Mouse (Mus musculus) lung, postnatal 4 days (tissue): ENCODE measurements at regions not wholly inside any gene's neighbourhood (a gene's known extent, or its start where the extent isn't known, plus 50 kb on each side); places are given as distances from the start of the nearest gene placed in this dataset.

Experiments
- DNase-seq, 2 experiments: peaks; one replicate each; pipeline ENCODE4 v3.0.0; 2021

DNA sequence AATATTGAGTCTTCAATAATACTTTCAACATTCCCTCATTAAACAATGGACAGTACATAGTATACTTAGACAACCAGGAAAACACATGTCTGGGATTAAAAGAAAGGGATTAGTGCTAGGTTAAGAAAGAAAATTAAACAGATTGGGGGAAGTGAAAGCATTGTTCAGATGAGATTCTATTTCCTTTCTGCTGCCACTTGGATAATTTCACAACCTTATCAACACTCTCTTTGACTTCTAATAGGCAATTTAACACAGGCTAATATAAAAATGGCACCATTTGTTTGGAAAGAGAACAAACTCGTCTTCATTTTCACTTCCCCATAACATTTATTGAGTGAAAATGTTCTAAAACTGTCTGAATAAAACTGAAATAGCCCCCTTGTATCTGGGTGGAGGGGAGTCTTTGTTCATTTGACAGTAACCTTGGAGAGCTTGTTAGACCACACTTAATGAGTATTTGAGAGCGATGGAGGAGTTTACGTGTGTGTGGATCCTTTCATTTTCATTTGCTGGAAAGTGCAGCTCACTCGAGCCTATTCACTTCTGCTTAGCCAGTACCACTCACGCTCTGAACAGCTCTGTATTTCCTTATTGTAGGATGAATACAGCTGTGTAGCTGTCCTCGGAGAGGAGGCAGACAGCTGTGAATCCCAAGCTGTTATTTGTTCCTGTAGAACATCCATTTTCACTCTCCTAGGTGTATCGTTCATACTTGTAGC is 366.7 kb downstream of the Kctd12 start:
- no peak for DNase-seq

DNA sequence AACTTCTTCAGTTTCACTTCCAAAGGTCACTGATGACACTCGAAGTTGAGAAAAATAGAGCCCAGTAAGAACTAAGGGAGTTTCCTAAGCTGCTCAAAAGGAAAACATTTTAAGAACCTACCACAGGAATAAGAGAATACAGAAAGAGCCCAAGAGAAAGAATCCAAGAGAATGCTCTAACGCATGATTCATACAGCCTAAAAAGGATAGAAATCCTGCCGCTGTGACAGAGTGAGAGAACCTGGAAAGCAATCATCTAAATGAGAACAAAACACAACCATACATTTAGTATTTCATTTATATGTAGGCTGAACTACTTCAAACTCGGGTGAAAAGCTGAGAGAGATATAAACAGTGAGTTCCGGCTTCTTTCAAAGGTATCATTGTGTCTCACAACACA is 376.4 kb downstream of the Kctd12 start:
- no peak for DNase-seq

DNA sequence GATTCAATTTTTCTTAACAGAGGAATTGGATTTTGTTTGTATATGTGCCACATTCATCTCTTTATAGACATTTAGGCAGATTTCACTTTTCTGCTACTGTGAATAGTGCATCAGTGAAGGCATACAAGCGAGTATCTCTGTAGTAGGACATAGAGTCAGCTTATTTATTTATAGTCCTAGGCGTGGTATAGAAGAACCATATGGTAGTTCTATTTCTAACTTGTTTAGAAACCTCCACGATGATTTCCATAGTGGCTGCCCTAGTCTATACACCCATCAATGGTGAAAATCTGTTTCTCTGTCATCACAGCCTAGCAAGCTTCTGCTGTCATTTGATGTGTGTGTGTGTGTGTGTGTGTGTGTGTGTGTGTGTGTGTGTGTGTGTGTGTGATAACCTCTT is 387.6 kb downstream of the Kctd12 start:
- no peak for DNase-seq

GRCm38 (mm10) chr14:102553781-102554180 is 428.7 kb downstream of the Kctd12 start:
- DNase-seq: no peak

- DNase-seq: no peak
Observed at GRCm38 (mm10) chr14:102552598-102552997, 429.8 kb downstream of the Kctd12 start.

- DNase-seq: no peak
Observed at GRCm38 (mm10) chr14:102524894-102525577, 457.4 kb downstream of the Kctd12 start.

DNA sequence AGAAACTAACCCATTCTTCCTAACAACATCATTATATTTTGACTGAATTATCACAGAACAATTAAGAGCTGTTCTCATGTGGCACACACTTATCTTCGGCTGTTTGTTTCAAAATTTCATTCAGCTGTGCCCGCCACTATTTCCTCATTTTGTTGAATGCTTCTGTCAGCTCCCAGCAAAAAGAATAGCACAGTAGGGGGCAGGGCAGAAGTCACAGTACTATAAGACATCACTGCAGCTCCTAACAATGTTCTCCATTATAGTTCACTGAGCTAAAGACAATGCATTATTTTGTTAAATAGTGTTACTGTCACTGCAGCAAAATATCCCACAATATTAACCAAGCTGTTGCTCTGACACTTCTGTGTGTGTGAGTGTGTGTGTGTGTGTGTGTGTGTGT is 465.7 kb downstream of the Kctd12 start:
- DNase-seq: no peak

GRCm38 (mm10) chr14:102514527-102514926 is 467.9 kb downstream of the Kctd12 start:
- DNase-seq: no peak

DNA sequence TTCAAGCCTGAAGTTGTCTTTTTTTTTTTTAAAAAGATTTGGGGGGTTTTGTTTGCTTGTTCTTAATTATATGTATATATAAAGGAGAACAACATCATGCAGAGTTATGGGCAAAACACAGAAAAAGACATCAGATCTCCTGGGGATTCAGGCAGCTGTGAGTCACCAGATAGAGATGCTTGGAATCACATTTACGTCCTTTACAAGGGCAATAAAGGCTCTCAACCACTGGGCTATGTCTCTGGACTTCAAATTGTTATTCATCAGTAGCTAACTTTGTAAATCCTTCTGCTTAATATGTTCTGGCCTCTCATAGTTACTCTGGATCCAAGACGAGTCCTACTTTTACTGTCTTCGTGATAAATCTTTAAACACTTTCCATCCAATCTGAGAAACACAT is 469.8 kb downstream of the Kctd12 start:
- DNase-seq: no peak

DNA sequence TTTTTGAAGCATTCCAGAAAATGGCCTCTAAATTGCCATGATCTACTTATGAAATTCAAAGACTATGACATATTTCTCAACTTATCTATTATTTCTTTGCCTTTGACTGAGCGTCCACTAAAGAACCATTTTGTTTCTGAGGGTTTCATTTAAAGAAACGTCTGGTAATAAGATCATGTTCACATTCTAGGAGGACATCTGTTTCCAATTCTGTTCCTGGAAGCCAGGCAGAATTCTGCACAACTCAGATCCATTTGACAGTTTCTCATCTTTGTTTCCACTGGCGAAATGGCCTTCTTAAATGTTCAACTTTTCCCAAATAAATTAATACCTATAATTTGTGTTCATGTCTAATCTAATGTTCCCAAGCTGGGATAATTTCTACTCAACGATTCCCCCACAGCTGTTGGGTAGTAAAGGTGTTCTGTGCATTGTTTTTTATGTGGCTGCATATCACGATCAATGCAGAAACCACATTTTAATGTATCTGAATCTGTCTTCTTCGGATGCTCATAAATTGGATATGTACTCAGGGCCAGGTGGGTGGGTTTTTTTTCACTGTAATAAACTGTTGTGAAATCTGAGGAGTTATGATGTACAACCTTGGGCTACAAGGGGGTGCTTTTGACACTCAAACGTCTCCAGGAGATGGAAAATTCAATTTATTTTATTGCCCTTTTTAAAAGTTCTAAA is 470.6 kb downstream of the Kctd12 start:
- DNase-seq: no peak

GRCm38 (mm10) chr14:102510387-102510786 is 472.1 kb downstream of the Kctd12 start:
- DNase-seq: peak; percentile 32 to 56

- no peak for DNase-seq
Observed at GRCm38 (mm10) chr14:102505696-102506321, 476.6 kb downstream of the Kctd12 start.

GRCm38 (mm10) chr14:102497179-102497578 is 485.3 kb downstream of the Kctd12 start:
- DNase-seq: no peak

GRCm38 (mm10) chr14:102492376-102492775 is 490.1 kb downstream of the Kctd12 start:
- DNase-seq: no peak

GRCm38 (mm10) chr14:102491205-102491604 is 491.2 kb downstream of the Kctd12 start:
- DNase-seq: no peak

GRCm38 (mm10) chr14:102477162-102477561 is 505.3 kb downstream of the Kctd12 start:
- DNase-seq: no peak

- DNase-seq: no peak
Observed at GRCm38 (mm10) chr14:102469326-102469725, 513.1 kb downstream of the Kctd12 start.

DNA sequence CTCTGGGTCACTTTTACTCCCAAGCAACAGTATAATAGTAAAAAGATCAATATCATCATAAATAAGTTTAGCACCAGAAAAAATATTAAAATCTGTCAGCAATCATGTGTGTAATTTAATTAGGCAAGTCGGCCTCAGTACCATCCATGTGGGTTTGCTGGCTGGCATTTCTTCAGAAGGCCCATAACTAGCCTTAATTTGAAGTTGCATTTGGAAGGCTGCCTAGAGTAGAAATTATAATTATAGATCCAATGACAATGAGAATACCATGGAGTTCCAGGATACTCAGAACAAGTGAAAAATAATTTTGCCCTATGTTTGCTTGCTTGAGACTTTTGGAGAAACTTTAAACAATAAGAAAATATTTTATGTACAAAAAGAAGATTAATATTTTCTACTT is 521.4 kb downstream of the Kctd12 start:
- no peak for DNase-seq

DNA sequence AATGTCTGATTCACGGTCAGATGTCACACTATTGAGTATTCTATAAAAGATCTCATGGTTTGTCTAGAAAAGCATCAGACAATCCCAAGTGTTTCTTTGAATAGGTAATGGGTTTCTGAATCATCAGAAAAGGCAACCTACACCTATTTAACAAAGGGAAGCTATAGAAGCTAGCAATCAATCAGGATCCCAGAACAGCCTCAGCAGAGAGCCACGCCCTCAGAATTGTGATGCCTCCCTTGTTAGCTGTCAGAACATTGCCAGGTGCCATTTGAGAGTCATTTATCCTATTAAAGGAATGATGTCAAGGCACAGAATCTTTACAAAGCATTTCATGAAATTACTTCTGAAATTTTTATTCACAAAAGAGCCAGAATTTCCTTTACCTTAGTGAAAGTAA is 542.7 kb downstream of the Kctd12 start:
- no peak for DNase-seq

DNA sequence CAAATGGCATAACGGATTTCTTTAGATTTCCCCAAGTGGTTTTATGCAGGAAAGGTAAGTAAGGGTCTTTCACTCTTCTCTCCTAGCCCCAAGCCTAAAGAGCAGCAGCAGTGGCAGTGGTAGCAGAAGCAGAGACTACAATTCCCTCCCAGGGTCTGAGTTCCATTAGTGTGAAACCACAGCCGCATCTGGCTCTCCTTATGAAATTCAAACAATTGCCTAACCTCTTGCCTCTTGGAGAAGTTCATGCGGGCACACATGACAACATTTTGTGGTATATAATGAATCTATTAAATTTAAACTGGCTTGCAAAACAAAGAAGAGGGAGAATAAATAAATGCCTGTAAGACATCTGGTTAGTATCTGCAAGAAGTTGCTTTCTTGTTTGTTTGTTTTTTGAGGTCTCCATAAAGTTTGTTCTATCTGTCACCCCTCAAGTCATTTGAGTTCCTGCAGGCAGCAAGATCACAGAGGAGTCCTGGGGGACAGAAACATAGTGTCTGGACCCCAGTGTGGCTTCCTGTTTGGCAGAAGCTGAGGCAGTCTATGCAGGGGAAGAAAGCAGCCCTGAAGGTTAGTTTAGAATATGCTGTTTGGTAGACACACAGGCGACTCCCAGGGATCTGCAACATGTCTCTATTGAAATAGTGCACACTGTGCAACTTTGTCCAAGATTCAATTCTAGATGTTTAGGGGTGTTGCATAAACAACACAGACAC is 578.9 kb downstream of the Kctd12 start:
- no peak for DNase-seq

DNA sequence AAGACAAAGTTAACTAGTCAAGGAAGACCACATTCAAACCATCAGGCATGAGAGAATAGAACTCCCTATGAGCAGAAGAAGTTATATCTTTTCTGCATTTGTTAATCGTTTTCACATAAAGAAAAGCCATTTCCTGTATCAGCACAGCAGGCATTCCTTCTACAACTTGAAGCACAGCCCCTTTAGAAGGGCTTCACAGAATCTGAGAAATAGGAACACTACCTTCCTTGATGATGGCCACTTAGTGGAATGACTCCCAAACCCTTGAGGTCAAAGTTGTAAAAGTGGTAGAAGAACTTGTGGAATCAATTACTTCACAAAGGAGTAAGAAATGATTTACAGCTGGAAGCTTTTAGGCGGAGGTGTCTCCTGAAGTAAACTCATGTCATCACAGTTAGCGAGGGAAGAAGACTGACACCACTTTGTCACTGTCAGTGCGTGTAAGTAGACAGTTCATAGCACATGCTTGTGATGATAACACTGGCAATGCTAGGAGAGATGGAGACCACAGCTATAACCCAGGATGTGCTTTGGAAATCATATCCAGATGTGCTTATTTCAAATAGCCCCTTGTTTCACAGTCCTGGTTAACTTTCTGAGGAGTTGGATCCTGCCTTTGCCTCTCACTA is 580.3 kb downstream of the Kctd12 start:
- no peak for DNase-seq

DNA sequence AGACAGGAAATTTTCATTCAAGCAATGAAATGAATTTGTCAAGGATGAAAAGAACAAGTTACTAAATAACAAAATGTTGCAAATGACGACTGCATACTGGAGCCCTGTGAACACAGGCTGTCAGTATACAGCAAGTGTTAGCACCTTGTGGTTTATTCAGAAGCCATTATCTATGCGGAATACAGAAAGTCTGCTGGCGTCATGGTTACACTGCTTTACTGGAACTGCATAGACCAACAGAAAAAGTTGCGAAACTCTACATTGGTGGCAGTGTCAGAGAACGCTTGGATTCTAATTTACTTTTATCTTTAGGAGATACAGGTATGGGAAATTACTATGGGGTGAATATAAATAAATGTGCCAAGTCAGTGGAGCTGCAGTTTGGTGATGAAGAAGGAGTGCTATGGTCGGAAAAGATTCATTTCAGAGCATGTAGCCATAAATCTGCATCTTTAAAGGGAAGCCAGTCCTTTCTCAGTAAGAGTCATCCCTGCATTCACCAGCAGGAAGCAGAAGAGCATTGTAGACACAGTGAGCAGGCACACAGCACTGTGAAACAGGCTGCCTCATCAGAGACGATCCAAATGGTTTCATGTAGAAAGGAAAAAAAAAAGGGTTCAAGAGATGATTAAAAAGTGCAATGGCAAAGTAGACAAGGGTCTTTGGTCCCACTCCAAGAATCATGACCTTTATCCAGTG is 586.3 kb downstream of the Kctd12 start:
- DNase-seq: no peak
